Mouse (Mus musculus) stomach, postnatal 0 days (tissue): Measurements from ENCODE around the gene Zfp148. TPM values are rescaled to one million over a fixed set of nuclear protein-coding genes. Genes with fewer than 3 reads are reported as not detected.
"Not testable (repeated sequence)": the region's sequence is repeated elsewhere in the genome, so short reads cannot be mapped to it uniquely, and the experiment has no call there.

Experiments
- ATAC-seq: fragments of 200-750 bp; cut with Nextera tagmentation; 2 replicates; pipeline ENCODE4 v1.8.0; 2017; ENCODE audit not compliant: low FRiP score, low TSS enrichment
- DNase-seq: peaks from one replicate; pipeline ENCODE4 v3.0.0-alpha.2; 2016; ENCODE audit warnings: low spot score
- H3K27ac ChIP-seq: fragments of 300-500 bp; sonication (generic); replicated peaks from 2 replicates; pipeline ENCODE4 v1.5.1; 2014; ENCODE audit warnings: mild to moderate bottlenecking, control low read depth
- H3K27me3 ChIP-seq: fragments of 300-500 bp; sonication (generic); 2 replicates; pipeline ENCODE4 v1.6.1; 2014; ENCODE audit warnings: low read length; ENCODE audit not compliant: control insufficient read depth, insufficient read depth
- H3K36me3 ChIP-seq: fragments of 300-500 bp; sonication (generic); 2 replicates; pipeline ENCODE4 v1.6.1; 2014; ENCODE audit warnings: low read length, mixed read lengths; ENCODE audit not compliant: control insufficient read depth, insufficient read depth
- H3K4me1 ChIP-seq: fragments of 300-500 bp; sonication (generic); replicated peaks from 2 replicates; pipeline ENCODE4 v1.6.1; 2014; ENCODE audit warnings: antibody characterized with exemption; ENCODE audit not compliant: control insufficient read depth, insufficient read depth
- H3K4me2 ChIP-seq: fragments of 300-500 bp; sonication (generic); replicated peaks from 2 replicates; pipeline ENCODE4 v1.6.1; 2014; ENCODE audit warnings: low read depth, mild to moderate bottlenecking, control low read depth, moderate library complexity
- H3K4me3 ChIP-seq: fragments of 300-500 bp; sonication (generic); 2 replicates; pipeline ENCODE4 v1.5.1; 2014; ENCODE audit warnings: low read depth, low read length, control low read depth
- H3K9ac ChIP-seq: fragments of 300-500 bp; sonication (generic); 2 replicates; pipeline ENCODE4 v1.6.1; 2014; ENCODE audit warnings: mild to moderate bottlenecking, low read length, control low read depth, mixed read lengths
- H3K9me3 ChIP-seq: fragments of 300-500 bp; sonication (generic); 2 replicates; pipeline ENCODE4 v1.6.1; 2016; ENCODE audit warnings: low read length; ENCODE audit not compliant: control insufficient read depth
- CTCF ChIP-seq: IDR thresholded peaks from 2 replicates; pipeline ENCODE4 v1.5.1; 2016; ENCODE audit warnings: antibody characterized with exemption, low read depth, mild to moderate bottlenecking, moderate library complexity
- EP300 ChIP-seq: optimal IDR thresholded peaks from 2 replicates; pipeline ENCODE3; 2016; ENCODE audit warnings: antibody characterized with exemption
- WGBS: fragments of 180-500 bp; shearing (Covaris S2); extraction: QIAGEN DNeasy Blood & Tissue Kit; methylation state at CpG from one replicate; pipeline ENCODE4 v1.1.7; 2014; 5-methylcytosine and 5-hydroxymethylcytosine counted together
- polyA plus RNA-seq: library from polyadenylated mRNA; unstranded; fragments of >200 nt; fragmentation: Nextera tagmentation; extraction: Ambion mirVana; gene quantifications from 2 replicates; pipeline ENCODE4 v1.2.1, GENCODE M21; 2015

Zfp148 gene
- polyA plus RNA-seq, result 23.4 and 25.1 TPM in 2 replicates

DNA sequence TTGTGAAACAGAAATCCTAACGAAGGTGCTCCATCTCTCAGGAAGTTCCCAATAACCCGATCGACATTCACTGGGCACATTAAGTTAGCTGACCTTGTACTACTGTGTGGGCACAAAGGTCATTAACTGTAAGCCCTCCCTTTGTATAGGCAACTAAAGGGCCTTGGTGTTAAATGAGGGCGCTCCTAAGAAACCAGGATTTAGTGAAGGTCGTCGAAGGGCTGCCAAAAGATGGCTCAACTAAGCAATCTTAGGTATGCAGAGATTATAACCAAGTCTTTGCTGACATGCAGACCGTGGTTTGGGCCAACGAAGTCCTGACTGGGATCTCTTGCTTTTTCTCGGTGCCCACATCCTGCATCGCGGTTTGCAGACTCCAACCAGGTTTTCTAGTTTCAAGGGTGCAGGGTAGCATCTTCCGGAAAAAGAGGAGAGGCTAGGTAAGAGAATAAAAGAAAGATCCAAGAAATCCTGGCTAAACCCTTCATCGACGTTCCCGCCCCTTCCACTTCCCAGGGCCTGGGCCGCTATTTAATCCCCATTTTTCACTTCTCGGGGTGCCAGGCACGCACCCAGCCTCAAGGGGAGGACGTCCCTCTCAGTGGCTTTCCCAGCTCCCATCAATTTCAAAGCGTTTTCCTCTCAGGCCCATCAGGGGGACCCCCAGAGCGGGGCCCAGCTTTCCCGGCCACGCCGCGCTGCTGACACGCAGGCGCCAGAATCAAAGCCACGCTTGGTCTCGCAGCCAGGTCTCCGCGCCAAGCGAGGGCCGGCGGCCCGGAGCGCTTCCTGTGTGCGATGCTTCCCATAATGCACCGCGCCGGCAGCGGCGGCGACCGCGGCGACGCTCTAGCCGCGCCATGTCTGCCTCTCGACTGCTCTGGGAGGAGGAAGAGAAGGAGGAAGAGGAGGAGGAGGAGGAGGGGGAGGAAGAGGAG, at the start of gene Zfp148:
TSS of gene Zfp148 (plus strand) at position 893 of the 938 bp plus-strand sequence.
- ATAC-seq, result peak; percentile 92
- H3K27me3 ChIP-seq, result not testable (repeated sequence)

DNA sequence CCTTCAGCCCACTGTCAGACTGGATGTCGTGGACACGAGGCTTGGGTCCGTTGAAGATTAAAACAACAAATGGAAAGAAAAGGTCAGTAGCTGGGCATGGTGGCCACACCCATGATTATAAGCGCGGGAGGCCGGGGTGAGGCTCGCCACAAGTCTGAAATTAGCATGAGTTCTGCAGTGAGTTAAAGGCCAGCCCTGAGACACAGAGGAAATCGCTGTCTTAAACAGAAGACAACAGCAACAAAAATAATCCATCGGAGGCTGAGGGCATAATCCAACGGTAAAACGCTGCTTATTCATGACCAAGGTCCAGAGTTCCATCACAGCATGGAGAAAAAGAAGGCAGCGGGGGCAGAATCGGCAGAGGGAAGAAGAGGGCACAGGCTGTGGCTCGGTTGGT, 47.6 kb upstream of the Zfp148 start:
- Histone ChIP-seq H3K27me3 (no peaks in the 10 kb centered on the region), H3K36me3 (no peaks in the 10 kb centered on the region), H3K4me3 (no peak overlapping the region), H3K4me1 (0 out of 2 replicates have a peak, but pooled peaks cover 2% of the 10 kb centered on the region), H3K9me3 (no peaks in the 10 kb centered on the region), H3K9ac (no peak overlapping the region), H3K27ac (no peak overlapping the region), H3K4me2 (no peak overlapping the region)
- 64% methylated on average over 14 of the region's 14 CpGs for WGBS
- ATAC-seq (no peak), DNase-seq (peak; percentile 45)
- TF ChIP-seq EP300 (no peak), CTCF (no peak)

More for the DNA sequence above, at the start of gene Zfp148:
- peak; percentile 90 for DNase-seq
- peak within 1 kb of the TSS; percentile 97 for H3K27ac ChIP-seq
- not testable (repeated sequence) for H3K36me3 ChIP-seq, H3K9me3 ChIP-seq, H3K4me1 ChIP-seq
- peak within 1 kb of the TSS; percentile 99 for H3K9ac ChIP-seq
- 1% methylated on average over 49 of the region's 50 CpGs for WGBS
- H3K4me2 ChIP-seq, result peak within 1 kb of the TSS; percentile 82
- TF ChIP-seq CTCF, result peak; percentile 53
- H3K4me3 ChIP-seq, result peak within 1 kb of the TSS; percentile 82

DNA sequence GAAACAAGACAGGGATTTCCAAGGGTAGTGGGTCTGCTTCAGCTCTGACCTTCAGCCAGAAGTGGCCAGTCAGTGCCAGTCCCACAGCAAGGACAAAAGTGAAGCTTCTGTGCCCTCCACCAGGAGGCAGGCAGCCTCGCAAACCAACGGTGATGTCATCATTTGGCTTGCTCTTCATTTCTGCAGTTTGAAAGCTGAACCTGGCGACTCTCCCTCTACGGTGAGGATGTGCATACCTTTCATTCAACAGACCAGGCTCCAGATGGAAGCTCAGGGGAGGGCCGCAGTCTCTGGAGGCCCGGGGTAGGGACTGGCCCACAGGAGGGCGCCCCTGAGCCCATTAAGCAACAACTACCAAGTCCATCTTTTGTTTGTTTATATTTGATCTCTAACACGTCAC, 43.5 kb upstream of the Zfp148 start:
- Histone ChIP-seq H3K4me3 (peak overlapping the region; percentile 12; the same call in 1 of the 2 replicates), H3K4me1 (0 out of 2 replicates have a peak, but pooled peaks cover 2% of the 10 kb centered on the region), H3K36me3 (no peaks in the 10 kb centered on the region), H3K27me3 (no peaks in the 10 kb centered on the region), H3K9me3 (no peaks in the 10 kb centered on the region), H3K27ac (no peak overlapping the region), H3K9ac (no peak overlapping the region), H3K4me2 (peak overlapping the region; percentile 39)
- DNase-seq (peak; percentile 86), ATAC-seq (peak; percentile 91)
- TF ChIP-seq CTCF (peak; percentile 85), EP300 (no peak)
- WGBS, result 6% methylated on average over 8 of the region's 8 CpGs

DNA sequence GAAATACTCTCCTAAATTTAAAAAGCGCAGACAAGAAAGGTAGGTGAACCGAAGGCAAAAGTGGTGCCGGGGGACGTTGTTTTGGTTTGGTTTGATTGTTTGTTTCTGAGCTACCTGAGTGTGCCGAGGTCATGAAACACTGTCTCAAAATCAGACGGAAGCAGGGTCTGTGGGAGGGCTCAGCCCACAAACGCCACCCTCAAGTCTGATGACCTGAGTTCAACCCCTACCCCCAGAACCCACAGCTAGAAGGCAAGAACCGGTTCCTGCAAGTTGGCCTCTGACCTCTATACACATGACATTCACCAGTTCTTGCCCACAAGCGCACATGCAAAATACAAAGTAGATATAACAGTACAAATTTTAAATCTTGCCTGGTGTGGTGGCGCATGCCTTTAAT, 43.0 kb upstream of the Zfp148 start:
- TF ChIP-seq EP300, result no peak
- DNase-seq (no peak), ATAC-seq (no peak)
- Histone ChIP-seq H3K27me3 (no peaks in the 10 kb centered on the region), H3K4me3 (peak overlapping the region; percentile 12; the same call in 1 of the 2 replicates), H3K9ac (peak overlapping the region; percentile 18; the same call in 1 of the 2 replicates), H3K36me3 (no peaks in the 10 kb centered on the region), H3K27ac (no peak overlapping the region), H3K4me2 (peak overlapping the region; percentile 39), H3K4me1 (0 out of 2 replicates have a peak, but pooled peaks cover 2% of the 10 kb centered on the region), H3K9me3 (no peaks in the 10 kb centered on the region)
- WGBS, result 69% methylated on average over 10 of the region's 10 CpGs

DNA sequence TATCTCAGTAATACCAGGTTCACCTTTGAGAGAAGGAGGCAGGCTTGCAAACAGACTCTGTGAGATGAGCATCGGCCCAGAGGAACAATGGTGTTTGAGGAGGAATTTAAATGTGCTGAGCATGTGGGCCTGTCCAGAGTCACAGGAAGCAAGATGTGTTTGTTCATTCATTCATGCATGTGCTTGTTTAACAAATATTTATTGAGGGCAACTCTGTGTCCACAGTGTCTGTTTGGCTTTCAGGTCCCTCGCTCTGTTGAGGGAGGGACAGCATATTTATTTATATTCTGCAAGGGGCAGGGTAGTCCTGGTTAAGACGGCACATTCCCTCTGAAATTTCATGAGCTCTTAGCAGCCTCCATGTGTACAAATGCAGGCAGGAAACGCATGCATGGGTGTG, 42.1 kb upstream of the Zfp148 start:
- ATAC-seq (no peak), DNase-seq (no peak)
- Histone ChIP-seq H3K4me1 (0 out of 2 replicates have a peak, but pooled peaks cover 2% of the 10 kb centered on the region), H3K4me2 (no peak overlapping the region), H3K27me3 (no peaks in the 10 kb centered on the region), H3K9ac (no peak overlapping the region), H3K9me3 (no peaks in the 10 kb centered on the region), H3K4me3 (no peak overlapping the region), H3K27ac (no peak overlapping the region), H3K36me3 (no peaks in the 10 kb centered on the region)
- WGBS, result 33% methylated on average over 4 of the region's 4 CpGs
- no peak for TF ChIP-seq EP300
- no peak for TF ChIP-seq CTCF

DNA sequence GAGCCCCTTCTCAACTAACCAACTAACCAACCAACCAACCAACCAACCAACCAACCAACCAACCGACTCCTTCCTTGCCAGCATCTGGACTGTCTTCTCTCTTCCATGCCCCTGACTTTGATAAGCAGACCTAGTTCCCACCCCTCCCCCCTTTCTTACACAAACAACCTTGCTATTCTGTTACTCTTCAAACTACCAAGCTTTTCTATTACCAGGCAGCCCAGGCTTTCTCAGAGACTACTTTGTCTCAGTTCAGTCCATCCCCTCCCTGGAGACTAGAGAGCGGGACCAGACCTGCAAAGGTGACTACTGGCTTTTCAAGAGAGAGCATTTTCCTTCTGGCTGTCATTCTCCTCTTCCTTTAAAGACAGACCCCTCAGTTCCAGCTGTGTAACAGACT, 41.2 kb upstream of the Zfp148 start:
- 74% methylated on average over 2 of the region's 2 CpGs for WGBS

More for the DNA sequence above, 41.2 kb upstream of the Zfp148 start:
- no peak for DNase-seq
- no peak overlapping the region for H3K9ac ChIP-seq
- no peaks in the 10 kb centered on the region for H3K36me3 ChIP-seq
- ATAC-seq, result no peak
- H3K4me1 ChIP-seq, result 0 out of 2 replicates have a peak, but pooled peaks cover 2% of the 10 kb centered on the region
- H3K27ac ChIP-seq, result no peak overlapping the region
- TF ChIP-seq EP300, result no peak
- no peaks in the 10 kb centered on the region for H3K9me3 ChIP-seq
- H3K4me3 ChIP-seq, result no peak overlapping the region
- no peaks in the 10 kb centered on the region for H3K27me3 ChIP-seq
- no peak overlapping the region for H3K4me2 ChIP-seq
